Mouse (Mus musculus) MEL (cell line): Measurements from ENCODE around the gene Mpp6. TPM values are rescaled to one million over a fixed set of nuclear protein-coding genes. Genes with fewer than 3 reads are reported as not detected.

Experiments used
- DNase-seq: peaks from one replicate; pipeline ENCODE4 v3.0.0; 2011; ENCODE audit warnings: low read depth, low spot score
- H3K27ac ChIP-seq: 2 replicates; pipeline ENCODE4 v1.5.1; 2012; ENCODE audit warnings: low read depth, mild to moderate bottlenecking, control low read depth, low read length, moderate library complexity; ENCODE audit not compliant: control insufficient read depth
- H3K27me3 ChIP-seq, 2 experiments: fragments of 150-350 bp in 1 of 2; sonication (generic) in 1 of 2; 2 replicates each; pipeline ENCODE4 v1.6.1; 2012; ENCODE audit warnings: low read length in 2 of 2, mild to moderate bottlenecking in 2 of 2, improper control_type of control experiment in 1 of 2, moderate library complexity in 1 of 2; ENCODE audit not compliant: insufficient read depth in 2 of 2, control insufficient read depth in 1 of 2
- H3K36me3 ChIP-seq, 2 experiments: 2 replicates each; pipeline ENCODE4 v1.6.1; 2012 to 2014; ENCODE audit warnings: low read length in 2 of 2, improper control_type of control experiment in 1 of 2, inconsistent platforms in 1 of 2, mild to moderate bottlenecking in 1 of 2; ENCODE audit not compliant: insufficient read depth in 2 of 2, control insufficient read depth in 1 of 2
- H3K4me1 ChIP-seq, 2 experiments: fragments of 150-350 bp in 1 of 2; sonication (generic) in 1 of 2; 2 replicates each; pipeline ENCODE4 v1.6.1; 2012; ENCODE audit warnings: low read length in 2 of 2, improper control_type of control experiment in 1 of 2, mild to moderate bottlenecking in 1 of 2; ENCODE audit not compliant: insufficient read depth in 2 of 2, control insufficient read depth in 1 of 2
- H3K4me3 ChIP-seq, 2 experiments: fragments of 150-350 bp in 1 of 2; sonication (generic) in 1 of 2; 2 replicates each; pipeline ENCODE4 v1.5.1; 2012; ENCODE audit warnings: low read depth in 2 of 2, low read length in 2 of 2, mild to moderate bottlenecking in 2 of 2, moderate library complexity in 2 of 2, control low read depth in 1 of 2, improper control_type of control experiment in 1 of 2; ENCODE audit not compliant: control insufficient read depth in 1 of 2, insufficient read depth in 1 of 2
- H3K79me2 ChIP-seq: 2 replicates; pipeline ENCODE4 v1.6.1; 2012; ENCODE audit warnings: mild to moderate bottlenecking, low read length, moderate library complexity; ENCODE audit not compliant: control insufficient read depth, poor library complexity, insufficient read depth
- H3K9ac ChIP-seq: 2 replicates; pipeline ENCODE4 v1.6.1; 2012; ENCODE audit warnings: low read depth, mild to moderate bottlenecking, control low read depth, low read length, moderate library complexity; ENCODE audit not compliant: control insufficient read depth, poor library complexity, severe bottlenecking
- H3K9me3 ChIP-seq: fragments of 150-350 bp; sonication (generic); replicated peaks from 2 replicates; pipeline ENCODE4 v1.6.1; 2012; ENCODE audit warnings: mild to moderate bottlenecking, low read length, improper control_type of control experiment, moderate library complexity; ENCODE audit not compliant: insufficient read depth
- CHD2 ChIP-seq: IDR thresholded peaks from 2 replicates; pipeline ENCODE4 v1.6.1; 2011; ENCODE audit warnings: low read length, improper control_type of control experiment
- CTCF ChIP-seq, 3 experiments: IDR thresholded peaks in 2 of 3; conservative IDR thresholded peaks in 1 of 3; 2 replicates each; pipeline ENCODE4 v1.5.1; 2011 to 2012; ENCODE audit warnings: low read length in 3 of 3, low read depth in 2 of 3, mild to moderate bottlenecking in 2 of 3, improper control_type of control experiment in 1 of 3, inconsistent platforms in 1 of 3, mixed read lengths in 1 of 3, moderate library complexity in 1 of 3; ENCODE audit not compliant: control insufficient read depth in 1 of 3, insufficient read depth in 1 of 3, poor library complexity in 1 of 3, severe bottlenecking in 1 of 3
- E2F4 ChIP-seq: IDR thresholded peaks from 2 replicates; pipeline ENCODE4 v1.6.1; 2011; ENCODE audit warnings: low read depth, low read length, improper control_type of control experiment, borderline replicate concordance
- ELF1 ChIP-seq: IDR thresholded peaks from 2 replicates; pipeline ENCODE4 v1.6.1; 2014; ENCODE audit warnings: low read depth, mild to moderate bottlenecking, inconsistent platforms, low read length, improper control_type of control experiment, moderate library complexity
- EP300 ChIP-seq, 2 experiments: IDR thresholded peaks; 2 replicates each; pipeline ENCODE4 v1.6.1; 2011; ENCODE audit warnings: improper control_type of control experiment in 2 of 2, low read length in 2 of 2, low read depth in 1 of 2, mild to moderate bottlenecking in 1 of 2
- ETS1 ChIP-seq: IDR thresholded peaks from 2 replicates; pipeline ENCODE4 v1.6.1; 2012; ENCODE audit warnings: low read depth, mild to moderate bottlenecking, inconsistent platforms, low read length, improper control_type of control experiment, moderate library complexity
- GATA1 ChIP-seq: IDR thresholded peaks from 2 replicates; pipeline ENCODE4 v1.6.1; 2011; ENCODE audit warnings: low read depth, low read length, improper control_type of control experiment
- MAFK ChIP-seq: IDR thresholded peaks from 2 replicates; pipeline ENCODE4 v1.6.1; 2011; ENCODE audit warnings: low read depth, mild to moderate bottlenecking, low read length, improper control_type of control experiment, borderline replicate concordance
- NELFE ChIP-seq: IDR thresholded peaks from 2 replicates; pipeline ENCODE4 v1.6.1; 2011; ENCODE audit warnings: low read depth, low read length, improper control_type of control experiment
- NRF1 ChIP-seq: IDR thresholded peaks from 2 replicates; pipeline ENCODE4 v1.6.1; 2014; ENCODE audit warnings: low read depth, mild to moderate bottlenecking, inconsistent platforms, low read length, improper control_type of control experiment, moderate library complexity; ENCODE audit not compliant: poor library complexity, insufficient read depth, severe bottlenecking
- POLR2AphosphoS2 ChIP-seq: IDR thresholded peaks from 2 replicates; pipeline ENCODE4 v1.6.1; 2011; ENCODE audit warnings: low read length, improper control_type of control experiment
- POLR2AphosphoS5 ChIP-seq: IDR thresholded peaks from 2 replicates; pipeline ENCODE4 v1.6.1; 2012; ENCODE audit warnings: low read depth, borderline replicate concordance, mild to moderate bottlenecking, inconsistent platforms, low read length, moderate library complexity, mixed read lengths
- SIN3A ChIP-seq: IDR thresholded peaks from 2 replicates; pipeline ENCODE4 v1.6.1; 2012; ENCODE audit warnings: low read length, improper control_type of control experiment, inconsistent platforms
- TAL1 ChIP-seq: IDR thresholded peaks from 2 replicates; pipeline ENCODE4 v1.6.1; 2012; ENCODE audit warnings: mild to moderate bottlenecking, inconsistent platforms, low read length, moderate library complexity, mixed read lengths
- TBP ChIP-seq: IDR thresholded peaks from 2 replicates; pipeline ENCODE4 v1.8.0; 2011; ENCODE audit warnings: low read depth, low read length, improper control_type of control experiment
- TCF12 ChIP-seq: IDR thresholded peaks from 2 replicates; pipeline ENCODE4 v1.6.1; 2014; ENCODE audit warnings: low read depth, mild to moderate bottlenecking, inconsistent platforms, low read length, improper control_type of control experiment, moderate library complexity
- UBTF ChIP-seq: IDR thresholded peaks from 2 replicates; pipeline ENCODE4 v1.6.1; 2012; ENCODE audit warnings: low read depth, mild to moderate bottlenecking, inconsistent platforms, low read length, improper control_type of control experiment, moderate library complexity, borderline replicate concordance; ENCODE audit not compliant: insufficient read depth
- USF1 ChIP-seq: IDR thresholded peaks from 2 replicates; pipeline ENCODE4 v1.6.1; 2014; ENCODE audit warnings: low read depth, mild to moderate bottlenecking, inconsistent platforms, low read length, improper control_type of control experiment, moderate library complexity
- USF2 ChIP-seq, 2 experiments: IDR thresholded peaks; 2 replicates each; pipeline ENCODE4 v1.6.1; 2011 to 2012; ENCODE audit warnings: improper control_type of control experiment in 2 of 2, low read length in 2 of 2, borderline replicate concordance in 1 of 2, inconsistent platforms in 1 of 2, low read depth in 1 of 2, mild to moderate bottlenecking in 1 of 2; ENCODE audit not compliant: insufficient read depth in 1 of 2
- ZC3H11A ChIP-seq: IDR thresholded peaks from 2 replicates; pipeline ENCODE4 v1.6.1; 2012; ENCODE audit warnings: low read depth, mild to moderate bottlenecking, inconsistent platforms, low read length, improper control_type of control experiment
- ZKSCAN1 ChIP-seq: IDR thresholded peaks from 2 replicates; pipeline ENCODE4 v1.6.1; 2012; ENCODE audit warnings: low read depth, mild to moderate bottlenecking, inconsistent platforms, low read length, improper control_type of control experiment, moderate library complexity
- ZNF384 ChIP-seq: IDR thresholded peaks from 2 replicates; pipeline ENCODE4 v1.6.1; 2012; ENCODE audit warnings: low read depth, mild to moderate bottlenecking, inconsistent platforms, low read length, improper control_type of control experiment
- polyA plus RNA-seq, 2 experiments: library from polyadenylated mRNA; stranded (reverse) in 1 of 2; unstranded in 1 of 2; fragments of >175 nt in 1 of 2; fragments of >200 nt in 1 of 2; gene quantifications; 2 replicates each; pipeline versions ENCODE4 v1.2.1 to v1.2.4; 2012; ENCODE audit warnings: low replicate concordance in 2 of 2, low read depth in 1 of 2; ENCODE audit not compliant: insufficient read length in 2 of 2, insufficient read depth in 1 of 2, missing spikeins in 1 of 2
- total RNA-seq: library from RNA; depleted of rRNA; stranded (reverse); fragments of 300-350 nt; gene quantifications from 2 replicates; pipeline ENCODE4 v1.2.3, GENCODE M21; 2012

Mpp6 gene
- total and polyA plus RNA-seq, 3 experiments: 68.1 to 74.8 TPM; not detected in 1

DNA sequence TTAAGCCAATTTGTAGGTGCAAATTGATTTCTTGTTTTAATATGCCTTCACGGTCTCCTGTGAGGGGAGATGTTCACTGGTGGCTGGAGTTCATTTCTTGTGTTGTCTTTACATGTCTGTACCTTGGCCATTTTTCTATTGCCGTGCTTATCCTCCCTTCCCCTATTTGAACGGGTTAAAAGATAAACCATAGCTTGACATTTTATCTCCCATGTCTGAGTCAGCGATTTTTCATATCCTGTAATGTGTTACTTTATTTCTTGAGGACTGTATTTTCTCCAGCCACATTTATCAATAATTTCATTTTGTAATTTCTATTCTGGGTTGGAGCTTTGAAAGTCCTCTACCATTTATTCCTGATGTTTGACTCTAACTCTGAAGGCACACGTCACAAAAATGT is 20.7 kb upstream of the Mpp6 start:
- DNase-seq: no peak
- H3K9ac ChIP-seq: no peak overlapping the region
- H3K36me3 ChIP-seq: peaks cover 0 to 4% of the 10 kb centered on the region in 2 experiments; a peak in 1 of 4 replicates
- no peaks in the 10 kb centered on the region for H3K79me2 ChIP-seq
- peaks cover 3 to 6% of the 10 kb centered on the region in 2 experiments for H3K27me3 ChIP-seq
- no peak overlapping the region for H3K27ac ChIP-seq
- no peak overlapping the region for H3K4me3 ChIP-seq
- TF ChIP-seq USF2 (IDR thresholded peaks at IDR 0.05; ENCODE audit: borderline replicate concordance in 1 of 2, insufficient read depth in 1 of 2, low read depth in 1 of 2, low read length in 2 of 2) (no peak), SIN3A (no peak), ZC3H11A (no peak), TBP (no peak), CHD2 (no peak), NRF1 (no peak), UBTF (no peak), EP300 (IDR thresholded peaks at IDR 0.05; ENCODE audit: low read depth in 1 of 2, low read length in 2 of 2) (peak in 1 of 2 experiments; percentile 43; a peak in 2 of 4 replicates), POLR2AphosphoS5 (no peak), NELFE (no peak), ETS1 (peak; percentile 61; the same call in 1 of the 2 replicates), TCF12 (no peak), POLR2AphosphoS2 (no peak), CTCF (IDR thresholded peaks at IDR 0.05 in 2 of 3, conservative IDR thresholded peaks at IDR 0.05 in 1 of 3; ENCODE audit: control insufficient read depth in 1 of 3, insufficient read depth in 1 of 3, low read depth in 2 of 3, low read length in 3 of 3, poor library complexity in 1 of 3, severe bottlenecking in 1 of 3) (no peak), GATA1 (peak; percentile 80), TAL1 (no peak), ZNF384 (no peak), ELF1 (no peak), MAFK (peak; percentile 96), USF1 (no peak), E2F4 (no peak)
- H3K9me3 ChIP-seq: no peaks in the 10 kb centered on the region
- peaks cover 0 to 13% of the 10 kb centered on the region in 2 experiments; a peak in 2 of 4 replicates for H3K4me1 ChIP-seq

GRCm38 (mm10) chr6:50090221-50090620 is 19.8 kb upstream of the Mpp6 start:
- no peak overlapping the region for H3K27ac ChIP-seq
- TF ChIP-seq ZKSCAN1 (no peak), ETS1 (no peak)
- TF ChIP-seq, all 39 proteins: peak for 0
- Histone ChIP-seq H3K9ac (no peak overlapping the region), H3K4me1 (peaks cover 0 to 13% of the 10 kb centered on the region in 2 experiments; a peak in 2 of 4 replicates), H3K27me3 (peaks cover 7 to 9% of the 10 kb centered on the region in 2 experiments), H3K9me3 (no peaks in the 10 kb centered on the region), H3K36me3 (peaks cover 0 to 4% of the 10 kb centered on the region in 2 experiments; a peak in 1 of 4 replicates), H3K4me3 (no peak overlapping the region), H3K79me2 (no peaks in the 10 kb centered on the region)
- peak; percentile 31 for DNase-seq
